Comparison of ENCODE assay signal across 9 mouse cellular contexts in the genomic region with DNA sequence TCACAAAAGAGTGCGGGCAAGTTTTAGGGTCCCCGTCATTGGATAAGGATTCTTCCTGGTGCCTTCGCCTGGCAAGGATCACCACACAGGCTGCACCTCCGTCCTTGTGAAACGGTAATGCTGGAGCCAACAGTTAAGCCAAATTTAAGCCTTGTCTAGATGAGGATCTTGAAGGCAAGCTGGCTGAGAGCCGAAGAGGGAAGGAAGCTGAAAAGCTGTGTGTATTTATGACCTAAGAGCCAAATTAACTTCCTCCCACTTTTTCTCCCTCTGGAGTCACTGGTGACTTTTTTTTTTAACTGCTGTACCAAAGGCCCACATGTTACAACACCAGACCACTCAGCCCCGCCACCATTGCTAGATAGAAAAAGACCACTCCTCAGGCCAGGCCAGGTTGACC.
DNase-seq lines count a peak whose midpoint lies in the region; ATAC-seq lines count a peak whose summit lies in the region.
"Had no signal": no experiment of that assay in that cellular context is flagged by ENCODE, and none has a peak within 500 bp of the region (broad histone marks: within the 10 kb centered on the region; RNA-seq: fewer than 3 reads in every experiment).

No protein-coding gene starts in this region.

- no peaks in the 10 kb centered on the region for H3K9me3 ChIP-seq in liver, embryonic 15.5 days (replicated peaks)
- H3K9me3 ChIP-seq in liver, embryonic 11.5 days (ENCODE audit: control insufficient read depth, low read length) = no peaks in the 10 kb centered on the region

- H3K27me3 ChIP-seq in liver, embryonic 15.5 days = no peaks in the 10 kb centered on the region
- H3K27me3 ChIP-seq in liver, embryonic 11.5 days (replicated peaks; ENCODE audit: control insufficient read depth, insufficient read depth, low read length) = no peaks in the 10 kb centered on the region

- H3K27ac ChIP-seq in liver, embryonic 15.5 days (replicated peaks) = 0 out of 2 replicates have a peak overlapping the region, but pooled peaks have one; percentile 33
- H3K27ac ChIP-seq in liver, embryonic 11.5 days (ENCODE audit: low read depth, low read length) = no peak overlapping the region

- DNase-seq in liver, embryonic 11.5 days (ENCODE audit: low spot score) = no peak
- DNase-seq in gonadal fat pad, adult 2 months (ENCODE audit: low read depth) = peak; percentile 96
- DNase-seq in kidney, postnatal 36 days = peak; percentile 69
- peak; percentile 44 for DNase-seq in skeletal muscle tissue, adult 2 months (ENCODE audit: low read depth, low spot score)
- no peak for DNase-seq in frontal cortex, postnatal 10 days (ENCODE audit: low spot score in 2 of 2)
- DNase-seq in right cerebral cortex, postnatal 4 days = no peak
- DNase-seq: cerebellum, postnatal 14 days; left cerebral cortex, postnatal 4 days had no signal

- no peak for ATAC-seq in liver, embryonic 15.5 days (ENCODE audit: insufficient read depth)
- ATAC-seq in liver, embryonic 11.5 days (replicated peaks; ENCODE audit: low FRiP score) = no peak

- no peak overlapping the region for H3K4me2 ChIP-seq in liver, embryonic 15.5 days
- H3K4me2 ChIP-seq in liver, embryonic 11.5 days = no peak overlapping the region

- H3K4me3 ChIP-seq in liver, embryonic 15.5 days (replicated peaks) = no peak overlapping the region
- no peak overlapping the region for H3K4me3 ChIP-seq in liver, embryonic 11.5 days (ENCODE audit: low read depth, low read length)

- no peaks in the 10 kb centered on the region for H3K36me3 ChIP-seq in liver, embryonic 15.5 days (replicated peaks)
- no peaks in the 10 kb centered on the region for H3K36me3 ChIP-seq in liver, embryonic 11.5 days (ENCODE audit: control insufficient read depth, insufficient read depth, low read length)

- WGBS in liver, embryonic 15.5 days (ENCODE audit: insufficient replicate concordance) = 25% methylated on average over 7 of the region's 7 CpGs
- 60% methylated on average over 7 of the region's 7 CpGs for WGBS in liver, embryonic 11.5 days

- H3K4me1 ChIP-seq in liver, embryonic 15.5 days (replicated peaks) = 0 out of 2 replicates have a peak, but pooled peaks cover 3% of the 10 kb centered on the region
- no peaks in the 10 kb centered on the region for H3K4me1 ChIP-seq in liver, embryonic 11.5 days (replicated peaks; ENCODE audit: control insufficient read depth, insufficient read depth, low read length)

- H3K9ac ChIP-seq in liver, embryonic 15.5 days = no peak overlapping the region
- no peak overlapping the region for H3K9ac ChIP-seq in liver, embryonic 11.5 days (ENCODE audit: low read depth, low read length)

Comparison
In these comparisons a context has a peak if more than half of its experiments do, and no peak if none do; other contexts are left out.
1. DNase-seq: peak in gonadal fat pad, adult 2 months (single experiment), kidney, postnatal 36 days (2 of 2) and skeletal muscle tissue, adult 2 months (single experiment); none in liver, embryonic 11.5 days (single experiment), frontal cortex, postnatal 10 days (0 of 2) and right cerebral cortex, postnatal 4 days (single experiment).